Mouse (Mus musculus) stomach, postnatal 0 days (tissue): ENCODE measurements around the gene Nkapd1.

Source experiments
- CTCF ChIP-seq: IDR thresholded peaks from 2 replicates; pipeline ENCODE4 v1.5.1; 2016; ENCODE audit warnings: antibody characterized with exemption, low read depth, mild to moderate bottlenecking, moderate library complexity
- EP300 ChIP-seq: optimal IDR thresholded peaks from 2 replicates; pipeline ENCODE3; 2016; ENCODE audit warnings: antibody characterized with exemption

DNA sequence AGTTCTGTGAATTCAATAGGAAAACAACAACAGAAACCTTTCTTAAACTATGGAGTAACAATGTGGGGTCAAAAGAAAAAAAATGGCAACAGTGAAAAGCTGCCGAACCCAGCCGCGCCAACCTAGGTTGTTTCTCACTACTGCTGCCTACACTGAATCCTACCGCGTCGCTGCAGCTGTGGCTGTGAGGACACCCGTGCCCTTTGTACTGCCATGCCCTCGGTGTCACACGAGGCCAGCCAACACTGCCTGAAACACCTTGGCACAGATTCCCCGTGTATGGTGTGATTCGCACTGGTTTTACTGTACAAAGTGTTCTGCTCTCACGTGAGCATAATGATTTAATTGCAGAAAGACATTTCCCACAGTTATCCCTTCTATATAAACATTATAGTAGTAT is 43.2 kb upstream of the Nkapd1 start:
- no peak for TF ChIP-seq EP300
- TF ChIP-seq CTCF: no peak
